Mouse (Mus musculus): ENCODE measurements at regions not wholly inside any gene's neighbourhood (a gene's known extent, or its start where the extent isn't known, plus 50 kb on each side); places are given as distances from the start of the nearest gene placed in this dataset.

GRCm38 (mm10) chr1:150240110-150240509, 79.1 kb upstream of the Pdc start:
- WGBS: 88% methylated on average over 3 of the region's 3 CpGs
- H3K27me3 ChIP-seq: no peaks in the 10 kb centered on the region
- no peaks in the 10 kb centered on the region for H3K36me3 ChIP-seq
- H3K4me2 ChIP-seq: no peak overlapping the region
- H3K9ac ChIP-seq: no peak overlapping the region
- H3K9me3 ChIP-seq: no peaks in the 10 kb centered on the region
- no peak for ATAC-seq (ENCODE audit: borderline replicate concordance, extremely low read depth, low FRiP score, low TSS enrichment)
- no peak overlapping the region for H3K4me3 ChIP-seq
- H3K4me1 ChIP-seq: no peaks in the 10 kb centered on the region
- H3K27ac ChIP-seq: no peak overlapping the region

GRCm38 (mm10) chr1:150241153-150241552, 78.1 kb upstream of the Pdc start:
- H3K9ac ChIP-seq: no peak overlapping the region
- no peak overlapping the region for H3K27ac ChIP-seq
- no peak overlapping the region for H3K4me2 ChIP-seq
- no peak for ATAC-seq (ENCODE audit: borderline replicate concordance, extremely low read depth, low FRiP score, low TSS enrichment)
- no peaks in the 10 kb centered on the region for H3K9me3 ChIP-seq
- no peaks in the 10 kb centered on the region for H3K27me3 ChIP-seq
- no peaks in the 10 kb centered on the region for H3K36me3 ChIP-seq
- H3K4me1 ChIP-seq: no peaks in the 10 kb centered on the region
- H3K4me3 ChIP-seq: no peak overlapping the region
- 76% methylated on average over 4 of the region's 4 CpGs for WGBS

GRCm38 (mm10) chr1:150242108-150242507, 77.1 kb upstream of the Pdc start:
- H3K4me2 ChIP-seq: no peak overlapping the region
- H3K4me3 ChIP-seq: no peak overlapping the region
- no peak overlapping the region for H3K27ac ChIP-seq
- no peak for ATAC-seq (ENCODE audit: borderline replicate concordance, extremely low read depth, low FRiP score, low TSS enrichment)
- H3K9ac ChIP-seq: no peak overlapping the region
- no peaks in the 10 kb centered on the region for H3K27me3 ChIP-seq
- H3K9me3 ChIP-seq: no peaks in the 10 kb centered on the region
- H3K4me1 ChIP-seq: no peaks in the 10 kb centered on the region
- H3K36me3 ChIP-seq: no peaks in the 10 kb centered on the region

DNA sequence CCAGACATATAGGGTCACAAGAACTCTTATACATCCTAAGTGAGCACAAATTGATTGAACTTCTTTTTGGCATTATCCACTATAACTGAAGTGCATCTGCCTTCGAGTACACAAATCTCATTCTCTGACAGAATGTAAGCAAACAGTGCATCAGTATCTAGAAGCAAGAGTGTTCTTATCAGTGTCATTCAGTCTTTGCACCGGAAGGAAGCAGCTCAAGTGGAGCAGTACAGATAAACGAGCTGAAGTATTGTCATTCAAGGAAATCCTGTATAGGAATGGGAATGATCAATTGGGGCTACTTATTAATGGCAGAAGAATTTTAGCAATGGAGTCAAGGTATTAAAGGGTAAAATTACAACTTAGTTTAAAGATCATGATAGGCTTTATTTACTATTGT, 74.3 kb upstream of the Pdc start:
- WGBS: 11% methylated on average over 3 of the region's 3 CpGs
- Histone ChIP-seq H3K4me3 (no peak overlapping the region), H3K27me3 (no peaks in the 10 kb centered on the region), H3K4me1 (no peaks in the 10 kb centered on the region), H3K9ac (no peak overlapping the region), H3K36me3 (no peaks in the 10 kb centered on the region), H3K27ac (no peak overlapping the region), H3K4me2 (no peak overlapping the region), H3K9me3 (no peaks in the 10 kb centered on the region)
- ATAC-seq (ENCODE audit: borderline replicate concordance, extremely low read depth, low FRiP score, low TSS enrichment): no peak

GRCm38 (mm10) chr1:150251422-150251821, 67.8 kb upstream of the Pdc start:
- no peaks in the 10 kb centered on the region for H3K9me3 ChIP-seq
- H3K9ac ChIP-seq: no peak overlapping the region
- no peak overlapping the region for H3K4me2 ChIP-seq
- no peaks in the 10 kb centered on the region for H3K27me3 ChIP-seq
- H3K27ac ChIP-seq: no peak overlapping the region
- no peak overlapping the region for H3K4me3 ChIP-seq
- 63% methylated on average over 1 of the region's 1 CpGs for WGBS
- H3K4me1 ChIP-seq: no peaks in the 10 kb centered on the region
- H3K36me3 ChIP-seq: no peaks in the 10 kb centered on the region
- ATAC-seq (ENCODE audit: borderline replicate concordance, extremely low read depth, low FRiP score, low TSS enrichment): no peak

DNA sequence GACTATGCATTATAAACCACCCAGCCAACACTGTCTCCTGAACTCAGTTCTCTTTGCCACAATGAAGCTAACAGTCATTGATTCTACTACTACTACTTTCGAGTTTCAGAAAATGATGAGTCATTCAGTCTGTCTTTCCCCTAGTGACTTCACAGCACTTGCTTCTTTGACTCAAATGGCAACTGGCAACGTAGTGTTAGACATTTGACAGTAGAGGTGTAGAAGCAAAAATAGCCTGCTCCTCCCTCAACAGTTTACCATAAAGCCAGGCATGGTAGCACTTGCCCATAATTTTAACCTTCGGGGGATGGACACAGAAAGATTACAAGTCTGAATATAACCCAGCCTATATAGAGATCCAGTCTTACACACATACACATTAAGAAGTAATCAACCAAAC, 67.3 kb upstream of the Pdc start:
- H3K27ac ChIP-seq: no peak overlapping the region
- H3K4me3 ChIP-seq: no peak overlapping the region
- no peaks in the 10 kb centered on the region for H3K27me3 ChIP-seq
- no peaks in the 10 kb centered on the region for H3K4me1 ChIP-seq
- H3K9ac ChIP-seq: no peak overlapping the region
- 82% methylated on average over 3 of the region's 3 CpGs for WGBS
- no peaks in the 10 kb centered on the region for H3K9me3 ChIP-seq
- no peak overlapping the region for H3K4me2 ChIP-seq
- no peaks in the 10 kb centered on the region for H3K36me3 ChIP-seq
- no peak for ATAC-seq (ENCODE audit: borderline replicate concordance, extremely low read depth, low FRiP score, low TSS enrichment)

DNA sequence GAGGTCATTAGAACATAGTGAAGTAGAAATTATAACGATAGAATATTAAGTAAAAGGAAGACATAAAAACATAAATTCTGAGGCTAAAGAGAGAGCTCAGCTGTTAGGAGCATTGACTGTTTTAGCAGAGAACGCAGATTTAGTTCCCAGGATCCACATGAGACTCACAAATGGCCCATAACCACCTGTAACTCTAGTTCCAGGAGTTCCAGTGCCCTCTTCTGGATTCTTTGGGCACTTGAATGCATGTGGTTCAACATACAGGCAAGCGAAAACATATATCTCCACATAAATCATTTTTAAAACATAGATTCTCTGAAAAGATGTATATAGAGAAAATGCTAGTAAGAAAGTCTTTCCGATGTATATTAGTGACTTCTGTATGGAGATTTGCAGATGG, 61.6 kb upstream of the Pdc start:
- H3K4me3 ChIP-seq: no peak overlapping the region
- no peaks in the 10 kb centered on the region for H3K27me3 ChIP-seq
- ATAC-seq (ENCODE audit: borderline replicate concordance, extremely low read depth, low FRiP score, low TSS enrichment): no peak
- H3K4me2 ChIP-seq: no peak overlapping the region
- no peaks in the 10 kb centered on the region for H3K36me3 ChIP-seq
- no peak overlapping the region for H3K27ac ChIP-seq
- WGBS: 60% methylated on average over 4 of the region's 4 CpGs
- H3K4me1 ChIP-seq: no peaks in the 10 kb centered on the region
- no peak overlapping the region for H3K9ac ChIP-seq
- no peaks in the 10 kb centered on the region for H3K9me3 ChIP-seq

DNA sequence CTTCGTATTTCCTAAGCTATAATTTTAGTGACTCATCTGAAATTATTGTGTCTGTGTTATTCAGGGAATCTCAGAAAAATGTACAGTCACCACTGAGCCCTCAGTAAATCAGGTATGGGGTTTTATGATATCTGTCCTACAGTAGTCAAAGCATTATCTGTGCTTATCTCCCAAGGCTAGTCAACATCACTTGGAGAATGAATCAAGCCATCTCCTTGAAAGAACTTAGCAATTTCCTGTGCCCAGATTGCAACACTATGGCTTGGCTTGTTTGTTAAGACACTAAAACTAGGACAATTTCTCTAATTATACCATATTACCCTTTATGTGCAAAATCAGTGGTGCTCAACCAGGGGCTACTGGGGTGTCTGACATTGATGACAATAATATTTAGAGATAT, 58.9 kb upstream of the Pdc start:
- Histone ChIP-seq H3K4me1 (no peaks in the 10 kb centered on the region), H3K27me3 (no peaks in the 10 kb centered on the region), H3K27ac (no peak overlapping the region), H3K4me2 (no peak overlapping the region), H3K9ac (no peak overlapping the region), H3K9me3 (no peaks in the 10 kb centered on the region), H3K4me3 (no peak overlapping the region), H3K36me3 (no peaks in the 10 kb centered on the region)
- no peak for ATAC-seq (ENCODE audit: borderline replicate concordance, extremely low read depth, low FRiP score, low TSS enrichment)
- 77% methylated on average over 1 of the region's 1 CpGs for WGBS

DNA sequence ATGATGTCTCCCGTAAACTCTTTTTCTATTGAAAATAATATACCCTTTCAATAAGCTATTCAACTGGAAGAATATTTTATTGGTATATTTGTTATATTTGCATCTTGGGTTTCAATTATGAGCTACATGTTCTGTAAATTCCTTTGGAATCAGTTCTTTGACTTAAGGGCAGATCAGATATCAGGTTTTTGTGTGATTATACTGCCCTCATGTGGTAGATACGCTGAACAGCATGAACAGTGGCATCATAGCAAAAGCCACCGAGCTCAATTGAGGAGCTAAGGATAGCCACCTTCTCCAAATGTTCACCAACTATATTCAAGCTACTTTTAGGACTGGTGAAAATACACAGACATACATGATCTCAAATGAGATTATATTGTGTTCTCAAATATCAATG, 52.7 kb upstream of the Pdc start:
- WGBS: 40% methylated on average over 3 of the region's 3 CpGs
- Histone ChIP-seq H3K4me2 (no peak overlapping the region), H3K4me3 (no peak overlapping the region), H3K9ac (no peak overlapping the region), H3K27ac (no peak overlapping the region), H3K27me3 (no peaks in the 10 kb centered on the region), H3K4me1 (no peaks in the 10 kb centered on the region), H3K36me3 (no peaks in the 10 kb centered on the region), H3K9me3 (no peaks in the 10 kb centered on the region)
- peak; percentile 49; the same call in 1 of the 2 replicates for ATAC-seq (ENCODE audit: borderline replicate concordance, extremely low read depth, low FRiP score, low TSS enrichment)

- Histone ChIP-seq H3K4me3 (no peak overlapping the region), H3K4me1 (no peaks in the 10 kb centered on the region), H3K27me3 (no peaks in the 10 kb centered on the region), H3K4me2 (no peak overlapping the region), H3K9me3 (no peaks in the 10 kb centered on the region), H3K27ac (no peak overlapping the region), H3K36me3 (no peaks in the 10 kb centered on the region), H3K9ac (no peak overlapping the region)
- 73% methylated on average over 3 of the region's 3 CpGs for WGBS
- ATAC-seq (ENCODE audit: borderline replicate concordance, extremely low read depth, low FRiP score, low TSS enrichment): no peak
Observed at GRCm38 (mm10) chr1:150267003-150267402, 52.2 kb upstream of the Pdc start.
